Mouse (Mus musculus) E14TG2a.4 (cell line): Measurements from ENCODE around the gene Tpst2.
"Not testable (repeated sequence)": the region's sequence is repeated elsewhere in the genome, so short reads cannot be mapped to it uniquely, and the experiment has no call there.

ENCODE experiments used
- CTCF ChIP-seq: conservative IDR thresholded peaks from 2 replicates; pipeline ENCODE4 v1.5.1; 2014; ENCODE audit warnings: low read length
- NANOG ChIP-seq: IDR thresholded peaks from 2 replicates; pipeline ENCODE4 v1.6.1; 2014; ENCODE audit warnings: borderline replicate concordance, low read length, mixed read lengths
- POU5F1 ChIP-seq: IDR thresholded peaks from 2 replicates; pipeline ENCODE4 v1.6.1; 2014; ENCODE audit warnings: low read length, borderline replicate concordance

DNA sequence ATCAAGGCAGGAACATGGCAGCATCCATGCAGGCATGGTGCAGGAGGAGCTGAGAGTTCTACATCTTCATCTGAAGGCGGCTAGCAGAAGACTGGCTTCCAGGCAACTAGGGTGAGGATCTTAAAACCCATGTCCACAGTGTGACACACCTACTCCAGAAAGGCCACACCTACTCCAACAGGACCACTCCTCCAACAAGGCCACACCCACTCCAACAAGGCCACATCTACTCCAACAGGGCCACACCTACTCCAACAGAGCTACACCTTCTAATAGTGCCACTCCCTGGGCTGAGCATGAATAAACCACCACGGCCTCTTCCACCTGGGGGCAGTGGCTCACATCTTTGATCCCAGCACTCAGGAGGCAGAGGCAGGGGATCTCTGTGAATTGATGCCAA lies 42.9 kb downstream of the Tpst2 start:
- not testable (repeated sequence) for TF ChIP-seq CTCF, NANOG, POU5F1
